Mouse (Mus musculus) ovary, postnatal 14 days (tissue): ENCODE measurements around the gene Grik5.
A peak's percentile ranks its signal among the peaks of the same experiment; 100 is the strongest.

Experiments
- DNase-seq: peaks from one replicate; pipeline ENCODE4 v3.0.0; 2022; ENCODE audit warnings: low spot score

Grik5 gene

DNA sequence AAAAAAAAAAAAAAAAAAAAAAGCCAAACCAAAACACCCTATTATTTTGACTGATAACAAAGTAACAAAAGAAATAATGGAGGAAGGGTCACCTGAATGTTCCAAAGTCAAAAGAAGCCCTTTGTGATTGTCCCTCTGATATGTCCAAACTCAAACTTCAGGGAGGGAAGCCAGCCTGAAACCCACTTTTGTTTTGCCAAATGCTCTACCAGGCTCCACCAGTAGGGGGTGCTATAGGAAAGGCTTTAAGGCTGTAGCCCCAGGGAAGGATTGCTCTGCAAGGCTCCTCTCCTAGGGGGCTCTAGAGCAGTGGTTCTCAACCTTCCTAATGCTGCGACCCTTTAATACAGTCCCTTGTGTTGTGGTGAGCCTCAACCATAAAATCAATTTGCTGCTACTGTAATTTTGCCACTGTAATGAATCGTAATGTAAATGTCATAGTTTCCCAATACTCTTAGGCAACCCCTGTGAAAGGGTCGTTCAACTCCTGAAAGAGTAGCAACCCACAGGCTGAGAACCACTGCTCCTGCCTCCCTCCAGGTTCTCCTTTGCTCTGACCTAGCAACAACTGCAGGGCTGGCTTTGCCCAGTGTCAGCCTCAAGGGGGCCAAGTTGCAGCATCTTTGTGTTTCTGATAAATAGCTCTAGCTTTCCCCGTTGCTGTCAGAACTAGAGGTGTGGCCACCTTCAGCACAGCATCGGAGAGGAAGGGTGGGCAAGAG lies 42.0 kb downstream of the Grik5 start:
- peak; percentile 77 for DNase-seq

DNA sequence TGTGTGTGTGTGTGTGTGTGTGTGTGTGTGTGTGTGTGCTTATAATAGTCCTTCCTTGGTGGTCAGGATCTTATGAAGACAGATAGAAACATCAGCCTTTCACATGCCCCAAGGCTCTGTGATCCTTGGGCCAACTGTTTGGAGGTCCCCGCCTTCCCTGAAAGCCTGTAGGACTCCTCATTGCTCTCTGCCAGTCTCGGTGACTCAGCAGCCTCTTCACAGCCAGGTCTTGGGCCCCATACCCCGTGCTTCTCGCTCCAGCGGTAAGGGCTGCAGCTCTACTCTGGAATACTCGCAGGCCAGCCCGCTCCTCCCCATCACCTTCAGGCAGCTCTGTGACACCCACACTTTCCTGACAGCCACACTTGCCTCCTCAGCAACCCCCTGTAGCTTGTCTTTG lies 45.7 kb downstream of the Grik5 start:
- no peak for DNase-seq

- DNase-seq, result no peak
These were observed 46.2 kb downstream of the Grik5 start for GRCm38 (mm10) chr7:25025855-25026439.

DNA sequence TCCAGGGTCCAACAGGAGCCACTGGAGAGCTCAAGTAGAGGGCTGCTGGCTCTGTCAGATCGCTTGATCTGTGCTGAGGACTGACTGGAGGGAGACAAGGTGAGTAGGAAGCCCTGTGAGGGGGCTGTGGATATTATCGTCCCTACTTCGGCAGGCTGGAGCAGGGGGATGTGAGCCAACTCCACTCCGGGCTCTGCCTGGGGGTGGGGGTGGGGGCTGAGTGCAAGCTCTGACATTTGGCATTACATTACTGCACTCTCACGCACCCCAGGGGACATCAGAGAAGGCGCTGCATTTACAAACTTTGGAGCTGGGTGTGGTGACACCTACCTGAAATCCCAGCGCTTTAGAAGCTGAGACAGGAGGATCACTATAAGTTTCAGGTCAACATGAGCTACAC lies 60.6 kb downstream of the Grik5 start:
- DNase-seq, result no peak

DNA sequence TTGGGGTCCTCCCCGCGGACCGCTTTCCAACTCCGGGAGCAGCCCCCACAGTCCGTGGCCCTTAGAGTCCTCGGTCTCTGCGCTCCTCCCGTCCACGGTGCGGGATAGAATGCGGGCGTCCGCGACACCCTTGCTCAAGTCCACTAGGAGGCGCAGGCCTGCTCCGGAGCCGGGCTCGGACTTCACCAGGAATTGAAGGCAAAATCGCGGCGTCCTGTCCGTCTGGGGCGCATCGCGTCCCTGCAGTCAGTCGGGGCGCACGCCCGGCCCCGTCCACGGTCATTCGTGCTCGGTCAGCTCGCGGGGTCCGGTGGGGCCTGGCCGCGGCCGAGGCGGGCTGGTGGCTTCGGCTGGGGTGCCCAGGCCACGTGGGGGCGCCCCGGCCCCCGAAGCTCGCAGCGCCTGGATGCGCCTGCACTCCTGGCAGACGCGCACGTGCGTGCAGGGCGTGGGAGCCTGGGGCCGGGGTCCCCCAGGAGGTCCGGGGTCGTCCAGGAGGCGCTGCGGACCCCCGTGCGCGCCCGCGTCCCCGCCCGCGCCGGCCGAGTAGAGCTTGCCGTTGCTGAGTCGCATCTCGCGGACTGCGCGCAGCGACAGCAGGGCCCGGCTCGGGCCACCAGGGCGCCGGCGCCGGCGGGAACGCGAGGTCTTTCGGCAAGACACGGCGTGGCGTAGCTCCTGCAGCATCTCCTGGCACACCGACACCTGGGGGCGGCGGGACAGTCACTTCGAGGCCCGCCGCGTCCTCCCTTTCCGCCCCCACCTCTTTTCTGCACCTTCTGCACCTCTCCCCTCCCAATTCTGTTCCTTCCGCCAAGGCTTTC lies 61.8 kb downstream of the Grik5 start:
- peak; percentile 20 for DNase-seq

GRCm38 (mm10) chr7:25009099-25009700 lies 62.9 kb downstream of the Grik5 start:
- DNase-seq, result no peak

GRCm38 (mm10) chr7:25008635-25009034 lies 63.5 kb downstream of the Grik5 start:
- DNase-seq, result peak; percentile 47

DNA sequence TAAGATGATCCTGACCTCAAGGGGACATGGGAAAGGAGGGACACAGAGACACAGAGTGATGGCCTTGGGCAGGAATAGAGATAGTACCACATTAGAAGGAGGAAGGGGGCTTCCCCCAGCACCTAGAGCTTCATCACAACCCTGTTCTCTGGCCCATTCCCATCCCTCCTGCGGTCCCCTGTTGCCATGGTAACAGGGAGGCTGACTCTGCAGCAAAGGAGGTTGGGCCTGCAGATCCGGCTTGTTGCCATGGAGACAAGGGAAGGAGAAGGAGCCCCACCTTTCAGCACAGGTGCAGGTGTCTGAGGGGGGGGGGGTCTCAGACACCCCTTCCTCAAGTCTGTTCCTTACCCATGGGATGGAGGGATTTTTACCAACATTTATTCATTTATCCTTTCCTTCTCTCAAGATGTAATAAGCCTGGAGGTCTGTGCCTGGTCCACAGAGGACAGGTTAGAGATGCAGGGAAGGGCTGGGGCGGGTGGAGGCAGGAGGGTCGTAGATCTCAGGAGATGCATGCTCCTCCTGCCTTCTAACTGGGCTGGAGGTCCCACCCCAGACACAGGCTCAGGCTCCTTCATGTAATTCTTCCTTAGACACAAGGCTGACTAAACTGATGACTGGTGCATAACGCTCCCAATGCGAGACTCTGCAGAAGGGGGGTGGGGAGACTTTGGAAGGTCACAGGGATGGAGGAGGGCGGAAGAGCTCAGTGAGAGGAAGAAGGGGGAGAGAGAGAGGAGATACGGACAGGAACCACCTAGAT lies 64.4 kb downstream of the Grik5 start:
- DNase-seq, result no peak

DNA sequence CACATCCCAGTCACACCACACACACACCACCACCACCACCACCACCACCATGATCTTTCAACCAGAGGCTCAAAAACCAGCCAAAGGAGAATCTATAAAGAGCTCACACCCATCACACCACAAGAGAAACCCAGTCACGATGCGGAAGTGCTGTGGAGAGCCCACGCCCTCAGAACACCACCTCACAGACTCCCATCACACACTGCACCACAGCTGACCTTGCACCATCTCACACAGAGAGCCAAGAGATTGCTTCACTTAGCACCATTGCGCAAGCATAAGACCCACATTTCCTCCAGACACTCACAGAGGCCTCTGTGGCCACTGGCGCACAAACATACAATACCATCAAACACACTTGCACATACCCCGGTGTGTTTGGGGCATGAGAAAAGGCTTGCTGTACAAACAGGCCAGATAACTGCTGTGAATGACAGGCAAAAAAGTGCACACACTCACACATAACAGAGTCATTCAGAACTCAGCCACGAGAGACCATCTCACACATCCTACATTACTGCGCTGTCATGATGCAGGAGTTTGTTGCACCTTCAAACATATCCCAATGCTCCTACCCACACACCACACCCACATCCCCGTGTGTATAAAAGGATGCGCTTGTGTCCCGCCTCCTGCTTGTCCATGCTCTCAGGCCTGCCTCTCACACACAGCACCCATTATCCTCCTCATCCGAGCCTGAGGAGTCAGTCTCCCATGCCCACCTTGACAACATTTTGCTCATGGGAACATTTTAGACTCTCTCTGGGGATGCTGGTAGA lies 65.4 kb downstream of the Grik5 start:
- DNase-seq, result no peak

GRCm38 (mm10) chr7:25006171-25006570 lies 66.0 kb downstream of the Grik5 start:
- no peak for DNase-seq

DNA sequence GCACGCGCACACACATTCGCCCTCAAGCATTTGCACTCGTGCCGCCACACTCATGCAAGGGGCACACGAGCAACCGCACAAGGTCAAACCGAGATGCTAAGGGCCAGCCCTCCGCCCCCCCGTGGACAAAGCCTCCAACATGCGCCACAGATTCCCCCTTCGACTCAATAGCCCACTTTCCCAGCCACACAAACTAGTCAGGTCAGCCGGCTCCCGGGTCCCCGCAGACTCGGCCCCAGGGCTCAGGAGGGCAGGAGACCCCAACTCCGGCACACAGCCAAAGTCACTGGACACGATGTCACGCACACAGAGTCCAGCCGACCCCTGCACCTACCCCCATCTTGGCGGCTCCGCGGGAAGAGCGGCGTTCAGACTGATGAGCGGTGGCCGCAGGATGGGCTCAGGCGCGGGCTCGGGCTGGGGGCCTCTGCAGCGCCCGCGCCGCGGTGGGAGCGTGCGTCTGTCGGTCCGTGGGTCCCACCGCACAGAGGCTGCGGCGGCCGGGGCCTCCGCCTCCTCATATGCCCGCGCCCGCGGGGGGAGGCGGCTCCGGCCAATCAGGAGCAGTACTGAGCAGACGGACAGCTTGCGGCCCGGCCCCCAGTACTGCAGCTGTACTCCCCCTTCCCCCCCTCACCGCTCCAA lies 66.6 kb downstream of the Grik5 start, which contains the start of gene Atp1a3:
Atp1a3 (minus strand) TSS at position 538 of the 645 bp plus-strand sequence.
- no peak for DNase-seq

GRCm38 (mm10) chr7:25004806-25005205 lies 67.3 kb downstream of the Grik5 start:
- no peak for DNase-seq

- no peak for DNase-seq
These were observed 68.2 kb downstream of the Grik5 start for GRCm38 (mm10) chr7:25003820-25004388.

- no peak for DNase-seq
These were observed 68.9 kb downstream of the Grik5 start for GRCm38 (mm10) chr7:25003291-25003690.

GRCm38 (mm10) chr7:25000711-25001110 lies 71.4 kb downstream of the Grik5 start:
- DNase-seq, result no peak

DNA sequence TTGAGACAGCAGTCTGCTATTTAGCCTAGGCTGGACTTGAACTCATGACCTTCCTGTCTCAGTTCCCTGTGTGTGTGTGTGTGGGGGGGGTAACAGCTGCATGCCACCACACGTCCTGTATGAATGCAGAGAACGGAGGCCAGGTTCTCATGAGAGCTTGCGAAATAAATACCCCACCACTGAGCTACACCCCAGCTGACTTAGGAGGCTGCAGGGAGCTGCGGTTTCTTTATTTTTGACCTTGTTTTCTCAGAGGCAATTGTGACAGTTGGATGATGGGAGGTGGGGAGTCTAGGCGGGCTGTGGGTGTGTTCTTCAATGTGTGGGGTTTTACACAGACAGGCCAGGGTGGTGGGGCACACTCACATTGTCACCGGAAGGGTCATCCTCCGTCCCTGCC lies 71.9 kb downstream of the Grik5 start:
- DNase-seq, result no peak

- no peak for DNase-seq
These were observed 79.1 kb downstream of the Grik5 start for GRCm38 (mm10) chr7:24993081-24993480.

DNA sequence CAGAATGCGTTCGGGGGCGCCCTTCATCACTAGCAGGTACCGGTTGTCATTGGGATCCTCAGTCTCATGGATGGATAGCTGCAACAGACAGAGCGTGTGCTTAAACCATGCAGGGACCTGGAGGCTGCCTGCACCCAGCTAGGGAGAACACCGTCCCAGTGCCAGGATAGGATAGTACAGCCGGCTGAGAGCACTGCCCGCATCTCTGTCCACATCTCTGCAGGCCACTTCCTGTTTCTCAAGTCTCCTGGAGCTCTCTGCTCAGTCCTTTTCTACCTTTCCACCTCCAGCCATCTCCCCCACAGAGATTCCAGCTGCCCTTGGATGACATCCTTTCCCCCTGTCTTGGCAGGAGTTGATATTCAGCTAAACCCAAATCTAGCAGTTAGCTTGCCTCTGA lies 81.7 kb downstream of the Grik5 start:
- no peak for DNase-seq

- no peak for DNase-seq
These were observed 84.2 kb downstream of the Grik5 start for GRCm38 (mm10) chr7:24987941-24988340.

GRCm38 (mm10) chr7:24985799-24986198 lies 86.3 kb downstream of the Grik5 start:
- DNase-seq, result no peak
